In the genomic region with DNA sequence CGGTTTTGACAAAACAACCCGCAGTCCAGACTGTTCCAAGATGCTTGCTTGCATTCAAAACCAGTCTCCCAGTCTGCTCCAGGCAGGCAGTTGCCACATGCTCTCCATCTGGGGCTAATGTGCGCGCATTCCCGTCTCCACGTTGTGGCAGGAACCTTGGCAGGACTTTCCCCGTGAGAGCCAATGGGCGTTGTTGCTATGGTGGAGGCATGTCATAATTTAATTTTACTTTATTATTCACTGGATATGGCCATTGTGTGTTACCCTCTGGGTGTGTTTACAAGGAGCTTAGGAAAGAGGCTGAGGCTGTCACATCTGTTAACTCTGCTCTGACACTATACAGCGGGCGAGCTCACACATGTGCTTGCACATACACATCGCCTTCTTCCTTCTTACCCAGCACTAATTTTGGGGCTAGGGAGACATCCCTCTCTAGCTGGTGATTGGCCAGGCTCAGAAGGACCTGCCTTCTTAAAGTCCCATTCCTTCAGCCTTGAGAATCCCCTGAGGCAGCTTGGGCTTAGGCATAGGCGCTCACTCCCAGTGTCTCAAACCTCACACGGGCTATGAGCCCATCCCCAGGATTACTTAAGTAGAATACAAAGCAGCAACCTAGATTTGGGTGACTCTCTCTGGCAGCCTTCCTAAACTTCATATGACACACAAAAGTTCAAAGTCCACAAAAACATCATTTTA, we compare ENCODE assay signal across 8 mouse cellular contexts.
A peak's percentile ranks its signal among the peaks of the same experiment; 100 is the strongest.
DNase-seq lines count a peak whose midpoint lies in the region; ATAC-seq lines count a peak whose summit lies in the region.

No protein-coding gene starts in this region.

- no peak overlapping the region for H3K27ac ChIP-seq in hindbrain, embryonic 14.5 days

- no peaks in the 10 kb centered on the region for H3K36me3 ChIP-seq in hindbrain, embryonic 14.5 days (replicated peaks; ENCODE audit: control insufficient read depth, insufficient read depth)

- H3K9me3 ChIP-seq in hindbrain, embryonic 14.5 days (ENCODE audit: control insufficient read depth, low read length), result no peaks in the 10 kb centered on the region

- H3K4me2 ChIP-seq in hindbrain, embryonic 14.5 days (replicated peaks), result peak overlapping the region; percentile 18; the same call in 1 of the 2 replicates

- peaks cover 11% of the 10 kb centered on the region for H3K4me1 ChIP-seq in hindbrain, embryonic 14.5 days (replicated peaks; ENCODE audit: control insufficient read depth, insufficient read depth, low read length)

- 0 out of 2 replicates have a peak, but pooled peaks cover 4% of the 10 kb centered on the region for H3K27me3 ChIP-seq in hindbrain, embryonic 14.5 days (ENCODE audit: control insufficient read depth, insufficient read depth, low read length)

- no peak for ATAC-seq in hindbrain, embryonic 14.5 days (ENCODE audit: low FRiP score)
- no peak for ATAC-seq in erythroid progenitor cell, adult 5-6 weeks (replicated peaks; ENCODE audit: low FRiP score, poor library complexity, severe bottlenecking)

- 26% methylated on average over 13 of the region's 13 CpGs for WGBS in hindbrain, embryonic 14.5 days

- no peak overlapping the region for H3K9ac ChIP-seq in hindbrain, embryonic 14.5 days

- H3K4me3 ChIP-seq in hindbrain, embryonic 14.5 days (replicated peaks; ENCODE audit: low read length), result no peak overlapping the region

- DNase-seq in urinary bladder, postnatal 14 days (ENCODE audit: low spot score), result peak; percentile 44
- DNase-seq in urinary bladder, adult 18-20 months (ENCODE audit: low spot score in 2 of 2), result no peak
- DNase-seq in hindbrain, embryonic 14.5 days (ENCODE audit: low spot score), result peak; percentile 55
- peak; percentile 17 to 68 for DNase-seq in lung, postnatal 4 days
- DNase-seq in telencephalon, adult 2 months (ENCODE audit: low read depth, low spot score), result peak; percentile 17
- DNase-seq in yolk sac, embryonic 10.5 days (ENCODE audit: low spot score), result no peak
- no peak for DNase-seq in kidney, postnatal 14 days

Comparison
In these comparisons a context has a peak if more than half of its experiments do, and no peak if none do; other contexts are left out.
1. DNase-seq: peak in urinary bladder, postnatal 14 days (single experiment), hindbrain, embryonic 14.5 days (single experiment), lung, postnatal 4 days (2 of 2) and telencephalon, adult 2 months (single experiment); none in urinary bladder, adult 18-20 months (0 of 2), yolk sac, embryonic 10.5 days (single experiment) and kidney, postnatal 14 days (single experiment).